Mouse (Mus musculus): ENCODE measurements around the gene Mesd.
A peak's percentile ranks its signal among the peaks of the same experiment; 100 is the strongest.
"Not testable (repeated sequence)": the region's sequence is repeated elsewhere in the genome, so short reads cannot be mapped to it uniquely, and the experiment has no call there.

The Mesd gene

DNA sequence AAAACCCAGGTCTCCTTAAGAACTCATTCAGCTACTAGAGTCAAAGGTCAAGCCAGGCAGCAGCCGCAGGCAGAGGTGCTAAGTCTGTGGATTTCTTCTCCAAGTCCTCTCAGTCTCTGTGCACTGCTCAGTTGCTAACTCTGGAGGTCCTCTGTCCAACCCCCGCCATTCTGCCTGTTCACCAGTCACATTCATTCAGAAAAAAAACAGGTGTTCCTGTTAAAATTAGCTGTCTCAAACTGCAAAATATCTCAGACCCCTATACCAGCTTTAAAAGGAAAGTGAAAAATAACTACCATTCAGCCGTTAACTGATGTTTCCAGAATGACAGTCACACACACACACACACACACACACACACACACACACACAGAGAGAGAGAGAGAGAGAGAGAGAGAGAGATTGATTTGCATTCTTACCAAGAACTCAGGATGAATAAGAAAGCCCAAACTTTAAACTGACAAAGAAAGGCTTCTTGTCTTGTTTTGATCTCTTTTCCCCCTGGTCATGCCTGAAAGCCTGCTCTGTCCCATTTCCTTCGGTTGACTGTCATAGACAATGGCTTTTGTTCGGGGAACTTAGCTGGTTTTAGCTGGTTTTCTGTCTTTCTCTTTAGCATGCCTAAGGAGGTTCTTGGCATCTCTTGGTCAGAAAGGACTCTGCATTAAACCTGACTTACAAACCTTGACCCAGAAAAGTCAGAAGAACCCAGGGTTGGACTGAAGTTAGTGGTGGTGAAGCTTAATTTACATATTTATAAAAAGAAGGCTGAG is 5.4 kb upstream of the Mesd start:
- ATAC-seq (ENCODE audit: insufficient number of reproducible peaks, low FRiP score, low TSS enrichment): no peak

GRCm38 (mm10) chr7:83882150-83882632 is 2.1 kb upstream of the Mesd start:
- no peak for ATAC-seq (ENCODE audit: insufficient number of reproducible peaks, low FRiP score, low TSS enrichment)

- no peak for ATAC-seq (ENCODE audit: insufficient number of reproducible peaks, low FRiP score, low TSS enrichment)
These were observed 1.5 kb upstream of the Mesd start for GRCm38 (mm10) chr7:83882633-83883275.

GRCm38 (mm10) chr7:83883276-83884020 is 818 bp upstream of the Mesd start:
- peak; percentile 65 for ATAC-seq (ENCODE audit: insufficient number of reproducible peaks, low FRiP score, low TSS enrichment)

- ATAC-seq (ENCODE audit: insufficient number of reproducible peaks, low FRiP score, low TSS enrichment): no peak
These were observed 761 bp downstream of the Mesd start for GRCm38 (mm10) chr7:83884921-83885532.

GRCm38 (mm10) chr7:83885835-83886234 is 1.6 kb downstream of the Mesd start:
- ATAC-seq (ENCODE audit: insufficient number of reproducible peaks, low FRiP score, low TSS enrichment): no peak

DNA sequence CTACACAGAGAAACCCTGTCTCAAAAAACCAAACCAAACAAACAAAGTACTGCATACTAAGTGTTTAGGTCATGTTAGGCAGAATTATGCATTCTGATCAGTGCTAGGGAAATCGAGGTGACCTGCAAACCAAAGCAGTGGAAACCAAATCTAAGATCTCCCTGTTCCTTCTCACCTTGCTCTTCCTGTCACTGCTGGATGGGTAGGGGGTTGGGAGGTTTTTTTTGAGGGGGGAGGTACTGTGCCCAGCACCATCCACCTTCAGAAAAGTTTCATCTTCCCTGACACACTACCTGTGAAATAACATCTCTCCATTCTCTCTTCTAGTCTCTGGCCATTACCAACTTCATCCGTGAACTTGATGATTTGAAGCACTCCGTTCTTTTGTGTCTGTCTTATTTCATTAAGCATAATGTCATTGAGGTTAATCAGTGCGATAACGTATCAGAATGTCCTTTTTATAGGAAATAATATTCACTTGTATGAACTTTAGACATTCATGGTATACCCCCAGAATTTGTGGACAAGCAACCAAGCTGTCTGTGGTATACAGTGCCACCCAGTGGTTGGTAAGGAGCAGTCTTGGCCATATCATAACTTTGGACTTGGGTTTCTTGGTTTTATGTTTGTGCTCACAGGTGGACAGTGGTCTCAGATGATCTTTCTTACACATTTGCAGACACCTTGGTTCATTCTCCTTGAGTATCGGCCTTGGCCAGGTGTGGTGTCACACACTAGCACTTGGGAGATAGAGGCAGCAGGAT is 2.3 kb downstream of the Mesd start:
- ATAC-seq (ENCODE audit: insufficient number of reproducible peaks, low FRiP score, low TSS enrichment): no peak

DNA sequence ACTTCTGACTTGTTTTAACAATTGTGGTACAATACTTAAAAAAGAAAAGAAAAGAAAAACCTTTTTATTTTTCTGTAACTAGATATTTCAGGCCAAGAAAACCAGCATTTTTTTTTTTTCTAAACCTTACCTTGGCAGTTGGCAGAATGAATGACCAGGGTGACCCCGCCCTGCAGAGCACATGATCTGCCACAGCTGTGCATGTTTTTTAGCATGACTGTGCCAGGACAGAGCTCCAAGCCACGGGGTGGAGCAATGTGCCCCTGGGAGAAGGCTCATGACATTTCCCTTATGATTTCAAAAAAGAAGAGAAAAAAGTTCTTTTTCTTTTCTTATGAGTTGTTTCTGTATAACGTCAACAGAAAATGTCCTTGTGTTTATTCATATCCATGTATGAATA is 5.1 kb downstream of the Mesd start:
- ATAC-seq (ENCODE audit: insufficient number of reproducible peaks, low FRiP score, low TSS enrichment): no peak

- not testable (repeated sequence) for ATAC-seq (ENCODE audit: insufficient number of reproducible peaks, low FRiP score, low TSS enrichment)
These were observed 5.7 kb downstream of the Mesd start for GRCm38 (mm10) chr7:83889946-83890345.

GRCm38 (mm10) chr7:83891433-83892332 is 7.4 kb downstream of the Mesd start:
- ATAC-seq (ENCODE audit: insufficient number of reproducible peaks, low FRiP score, low TSS enrichment): peak; percentile 92

DNA sequence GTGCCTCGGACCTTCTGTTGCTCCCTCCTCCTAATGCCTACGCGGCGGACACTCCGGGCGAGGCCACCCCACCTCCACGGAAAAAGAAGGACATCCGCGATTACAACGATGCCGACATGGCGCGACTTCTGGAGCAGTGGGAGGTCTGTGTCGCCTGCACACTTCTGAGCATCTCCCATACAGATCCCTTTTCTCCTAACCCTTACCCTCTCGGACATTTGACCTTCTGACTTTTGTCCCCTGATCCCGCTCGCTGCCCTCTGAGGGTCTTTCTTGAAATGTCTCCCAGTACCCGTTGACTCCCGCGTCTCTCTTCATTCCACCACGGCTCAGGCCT is 8.0 kb downstream of the Mesd start:
- ATAC-seq (ENCODE audit: insufficient number of reproducible peaks, low FRiP score, low TSS enrichment): no peak; the same call in 1 of the 2 replicates

DNA sequence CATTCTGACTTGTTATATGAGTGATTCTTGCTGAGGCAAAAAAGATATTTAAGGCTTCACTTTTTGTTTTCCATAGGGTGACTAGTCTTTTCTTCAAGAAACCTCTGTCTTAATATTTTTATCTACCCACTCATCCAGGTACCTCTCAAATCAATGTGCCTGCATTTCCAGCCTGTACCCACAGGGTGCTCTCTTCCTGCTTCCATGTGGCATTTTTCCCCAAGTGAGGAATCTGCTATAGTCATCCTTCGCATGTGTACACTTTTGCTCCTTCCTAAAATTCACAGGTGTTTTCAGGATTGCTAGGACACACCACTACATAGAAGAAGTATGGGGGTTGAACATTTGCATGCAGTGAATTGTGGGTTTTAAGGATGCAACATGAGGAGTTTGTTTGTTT is 10.1 kb downstream of the Mesd start:
- no peak for ATAC-seq (ENCODE audit: insufficient number of reproducible peaks, low FRiP score, low TSS enrichment)

DNA sequence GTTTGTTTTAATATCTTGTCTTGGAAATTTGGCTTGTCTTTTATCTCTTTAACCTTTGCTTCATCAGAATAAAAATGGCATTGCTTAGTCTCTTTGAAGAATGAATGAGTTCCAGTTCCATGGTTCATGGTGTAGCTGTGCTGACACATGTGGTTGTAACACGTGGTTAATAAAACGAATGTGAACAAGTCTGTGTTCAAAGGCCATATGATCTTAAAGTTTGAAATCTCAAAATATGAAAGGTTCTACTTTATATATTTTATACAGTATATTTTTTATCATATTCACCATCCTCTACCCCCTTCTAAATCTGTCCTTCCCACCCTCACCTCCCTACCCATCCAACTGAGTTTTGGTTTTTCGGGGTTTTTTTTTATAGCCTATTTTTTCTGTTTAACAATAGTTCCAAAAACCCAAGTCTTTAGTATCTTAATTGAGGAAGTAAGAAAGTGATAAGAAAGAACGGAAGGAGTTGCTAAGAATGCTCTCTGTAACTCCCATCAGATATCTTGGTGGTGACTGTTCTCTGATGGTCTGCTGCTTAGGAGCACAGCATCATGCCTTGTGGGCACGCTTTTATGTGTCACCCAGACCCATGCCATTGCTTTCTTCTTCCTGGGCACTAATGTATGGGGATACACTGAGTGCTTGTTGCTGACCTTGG is 11.9 kb downstream of the Mesd start:
- ATAC-seq (ENCODE audit: insufficient number of reproducible peaks, low FRiP score, low TSS enrichment): no peak

DNA sequence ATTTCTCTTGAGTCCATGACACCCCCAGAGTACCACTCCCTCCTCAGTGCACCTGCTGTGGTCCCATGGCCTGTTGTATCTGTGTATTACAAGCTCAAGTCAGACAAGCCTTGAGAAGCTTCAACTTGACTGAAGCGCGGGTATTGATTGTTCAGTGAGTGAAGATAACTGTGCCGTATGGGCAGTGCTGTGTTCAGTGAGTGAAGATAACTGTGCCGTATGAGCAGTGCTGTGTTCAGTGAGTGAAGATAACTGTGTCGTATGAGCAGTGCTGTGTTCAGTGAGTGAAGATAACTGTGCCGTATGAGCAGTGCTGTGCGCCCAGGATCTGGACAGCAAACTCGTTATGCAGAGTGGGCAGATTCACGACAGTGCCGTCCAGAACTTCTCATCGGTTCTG is 14.0 kb downstream of the Mesd start:
- ATAC-seq (ENCODE audit: insufficient number of reproducible peaks, low FRiP score, low TSS enrichment): no peak

DNA sequence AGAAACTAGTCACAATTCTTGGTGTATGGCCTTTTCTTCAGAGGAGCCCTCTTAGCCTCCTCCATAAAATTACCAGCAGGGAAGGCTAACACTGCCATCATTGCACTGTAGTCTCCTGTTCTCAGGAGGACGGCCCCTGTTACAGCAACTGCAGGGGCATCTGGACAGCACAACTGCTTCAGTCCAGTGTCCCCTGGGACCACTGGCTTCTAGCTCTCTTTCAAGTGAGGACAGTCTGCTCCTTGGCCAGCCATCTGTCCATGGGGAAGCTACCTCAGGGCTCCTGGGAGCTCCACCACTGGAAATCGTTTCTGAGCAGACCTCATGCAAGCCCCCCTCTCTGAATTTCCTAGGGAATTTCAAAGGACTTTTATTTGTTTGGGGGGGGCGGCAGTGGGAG is 16.3 kb downstream of the Mesd start:
- ATAC-seq (ENCODE audit: insufficient number of reproducible peaks, low FRiP score, low TSS enrichment): no peak

DNA sequence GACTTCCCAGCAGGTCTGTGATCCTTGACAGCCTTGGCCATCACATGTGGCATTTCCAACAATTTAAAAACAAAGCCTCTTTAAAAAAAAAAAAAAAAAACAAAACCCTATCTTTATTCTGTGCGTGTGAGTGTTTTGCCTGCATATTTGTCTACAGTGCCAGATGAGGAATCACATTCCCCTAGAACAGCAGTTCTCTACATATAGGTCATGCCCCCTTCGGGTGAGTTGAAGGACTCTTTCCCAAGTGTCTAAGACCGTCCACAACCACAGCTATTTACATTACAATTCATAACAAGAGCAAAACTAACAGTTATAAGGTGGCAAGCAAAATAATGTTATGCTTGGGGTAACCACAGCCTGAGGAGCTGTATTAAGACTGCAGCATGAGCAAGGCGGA is 17.2 kb downstream of the Mesd start:
- no peak for ATAC-seq (ENCODE audit: insufficient number of reproducible peaks, low FRiP score, low TSS enrichment)

DNA sequence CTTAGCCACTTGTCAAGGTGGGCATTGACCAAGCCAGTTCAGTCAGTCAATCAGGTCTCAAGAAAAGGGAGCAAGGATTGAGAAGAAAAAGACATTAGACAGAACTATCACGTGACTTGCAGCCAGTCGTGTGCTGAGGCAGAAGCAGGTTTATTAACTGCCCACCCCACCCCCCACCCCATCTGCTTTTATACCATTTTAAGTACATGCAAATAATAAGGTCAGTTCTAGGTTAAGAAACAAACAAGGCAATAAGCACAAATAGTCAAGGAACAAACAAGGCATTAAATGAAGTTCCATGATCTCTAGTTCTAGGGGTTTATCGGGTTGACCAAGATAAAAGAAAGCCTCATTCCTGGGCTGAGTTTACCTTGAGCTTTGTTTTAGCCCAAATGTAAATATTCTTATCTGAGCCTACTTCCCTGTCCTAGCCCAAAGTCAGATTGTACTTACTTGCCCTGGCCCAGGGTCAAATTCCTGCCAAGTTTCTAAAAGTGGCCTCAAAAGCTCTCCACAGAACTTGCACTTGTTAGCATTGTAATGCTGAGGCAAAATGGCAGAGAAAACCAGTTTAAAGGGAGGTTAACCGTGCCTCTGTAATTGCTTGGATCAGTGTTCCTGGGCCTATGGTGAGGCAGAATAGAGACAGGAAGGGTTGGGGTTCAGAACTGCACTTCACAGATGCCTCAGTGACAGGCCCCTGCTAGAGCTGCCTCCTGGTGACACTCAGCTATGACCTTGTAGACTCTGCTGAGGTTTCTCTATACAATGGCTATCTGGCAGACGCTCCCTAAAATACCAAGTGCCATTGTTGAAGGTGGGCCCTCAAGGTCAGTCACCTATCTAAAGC is 18.3 kb downstream of the Mesd start:
- ATAC-seq (ENCODE audit: insufficient number of reproducible peaks, low FRiP score, low TSS enrichment): no peak

- ATAC-seq (ENCODE audit: insufficient number of reproducible peaks, low FRiP score, low TSS enrichment): no peak
These were observed 20.6 kb downstream of the Mesd start for GRCm38 (mm10) chr7:83904831-83905230.
